Mouse (Mus musculus): Measurements from ENCODE around the gene Uqcrfs1. TPM values are rescaled to one million over a fixed set of nuclear protein-coding genes. Genes with fewer than 3 reads are reported as not detected.

Uqcrfs1 gene
- polyA plus RNA-seq, 1 experiment from 2014 or later: 273 TPM

GRCm38 (mm10) chr13:30560603-30561002 lies 15.4 kb upstream of the Uqcrfs1 start:
- Histone ChIP-seq H3K9me3 (replicated peaks; ENCODE audit: control insufficient read depth, low read length) (no peaks in the 10 kb centered on the region), H3K27me3 (replicated peaks; ENCODE audit: control insufficient read depth, insufficient read depth, low read length) (no peaks in the 10 kb centered on the region), H3K4me1 (ENCODE audit: control insufficient read depth, insufficient read depth, low read length) (no peaks in the 10 kb centered on the region), H3K36me3 (ENCODE audit: control insufficient read depth, insufficient read depth, low read length) (no peaks in the 10 kb centered on the region), H3K9ac (ENCODE audit: low read length) (no peak overlapping the region), H3K27ac (ENCODE audit: low read depth, low read length) (no peak overlapping the region), H3K4me3 (ENCODE audit: low read depth, low read length) (no peak overlapping the region), H3K4me2 (ENCODE audit: low read length) (no peak overlapping the region)
- ATAC-seq: no peak
- WGBS: 90% methylated on average over 1 of the region's 1 CpGs
- no peak for DNase-seq (ENCODE audit: low spot score)

- DNase-seq (ENCODE audit: low spot score) (no peak), ATAC-seq (no peak)
- no peak overlapping the region for H3K9ac ChIP-seq (ENCODE audit: low read length)
- no peak overlapping the region for H3K4me3 ChIP-seq (ENCODE audit: low read depth, low read length)
- H3K27ac ChIP-seq (ENCODE audit: low read depth, low read length): no peak overlapping the region
- H3K4me1 ChIP-seq (ENCODE audit: control insufficient read depth, insufficient read depth, low read length): no peaks in the 10 kb centered on the region
- 91% methylated on average over 5 of the region's 5 CpGs for WGBS
- H3K9me3 ChIP-seq (replicated peaks; ENCODE audit: control insufficient read depth, low read length): no peaks in the 10 kb centered on the region
- H3K36me3 ChIP-seq (ENCODE audit: control insufficient read depth, insufficient read depth, low read length): no peaks in the 10 kb centered on the region
- no peak overlapping the region for H3K4me2 ChIP-seq (ENCODE audit: low read length)
- H3K27me3 ChIP-seq (replicated peaks; ENCODE audit: control insufficient read depth, insufficient read depth, low read length): no peaks in the 10 kb centered on the region
Observed at GRCm38 (mm10) chr13:30560052-30560451, 14.9 kb upstream of the Uqcrfs1 start.

- H3K9me3 ChIP-seq (replicated peaks; ENCODE audit: control insufficient read depth, low read length): no peaks in the 10 kb centered on the region
- WGBS: 79% methylated on average over 2 of the region's 2 CpGs
- ATAC-seq (no peak), DNase-seq (ENCODE audit: low spot score) (no peak)
- H3K36me3 ChIP-seq (ENCODE audit: control insufficient read depth, insufficient read depth, low read length): no peaks in the 10 kb centered on the region
- H3K27me3 ChIP-seq (replicated peaks; ENCODE audit: control insufficient read depth, insufficient read depth, low read length): no peaks in the 10 kb centered on the region
- no peak overlapping the region for H3K4me3 ChIP-seq (ENCODE audit: low read depth, low read length)
- no peak overlapping the region for H3K4me2 ChIP-seq (ENCODE audit: low read length)
- no peaks in the 10 kb centered on the region for H3K4me1 ChIP-seq (ENCODE audit: control insufficient read depth, insufficient read depth, low read length)
- no peak overlapping the region for H3K27ac ChIP-seq (ENCODE audit: low read depth, low read length)
- no peak overlapping the region for H3K9ac ChIP-seq (ENCODE audit: low read length)
Observed at GRCm38 (mm10) chr13:30557751-30558150, 12.6 kb upstream of the Uqcrfs1 start.

- WGBS: 50% methylated on average over 5 of the region's 5 CpGs
- no peak overlapping the region for H3K27ac ChIP-seq (ENCODE audit: low read depth, low read length)
Observed at GRCm38 (mm10) chr13:30553051-30553587, 8.0 kb upstream of the Uqcrfs1 start.

GRCm38 (mm10) chr13:30549339-30549738 lies 4.2 kb upstream of the Uqcrfs1 start:
- Histone ChIP-seq H3K9ac (ENCODE audit: low read length) (no peak overlapping the region), H3K4me1 (ENCODE audit: control insufficient read depth, insufficient read depth, low read length) (peaks cover 1% of the 10 kb centered on the region; the same call in 1 of the 2 replicates), H3K27me3 (replicated peaks; ENCODE audit: control insufficient read depth, insufficient read depth, low read length) (no peaks in the 10 kb centered on the region), H3K27ac (ENCODE audit: low read depth, low read length) (no peak overlapping the region), H3K4me3 (ENCODE audit: low read depth, low read length) (no peak overlapping the region), H3K9me3 (replicated peaks; ENCODE audit: control insufficient read depth, low read length) (no peaks in the 10 kb centered on the region), H3K4me2 (ENCODE audit: low read length) (no peak overlapping the region), H3K36me3 (ENCODE audit: control insufficient read depth, insufficient read depth, low read length) (no peaks in the 10 kb centered on the region)
- no peak for DNase-seq (ENCODE audit: low spot score)
- no peak for ATAC-seq
- WGBS: 85% methylated on average over 5 of the region's 5 CpGs

More at GRCm38 (mm10) chr13:30553051-30553587, 8.0 kb upstream of the Uqcrfs1 start:
- DNase-seq (ENCODE audit: low spot score) (no peak), ATAC-seq (no peak)
- Histone ChIP-seq H3K4me1 (ENCODE audit: control insufficient read depth, insufficient read depth, low read length) (no peaks in the 10 kb centered on the region), H3K4me2 (ENCODE audit: low read length) (no peak overlapping the region), H3K9me3 (replicated peaks; ENCODE audit: control insufficient read depth, low read length) (no peaks in the 10 kb centered on the region), H3K27me3 (replicated peaks; ENCODE audit: control insufficient read depth, insufficient read depth, low read length) (no peaks in the 10 kb centered on the region), H3K36me3 (ENCODE audit: control insufficient read depth, insufficient read depth, low read length) (no peaks in the 10 kb centered on the region), H3K4me3 (ENCODE audit: low read depth, low read length) (no peak overlapping the region), H3K9ac (ENCODE audit: low read length) (no peak overlapping the region)

GRCm38 (mm10) chr13:30548835-30549234 lies 3.7 kb upstream of the Uqcrfs1 start:
- Histone ChIP-seq H3K36me3 (ENCODE audit: control insufficient read depth, insufficient read depth, low read length) (no peaks in the 10 kb centered on the region), H3K9ac (ENCODE audit: low read length) (no peak overlapping the region), H3K27ac (ENCODE audit: low read depth, low read length) (no peak overlapping the region), H3K4me2 (ENCODE audit: low read length) (no peak overlapping the region), H3K4me1 (ENCODE audit: control insufficient read depth, insufficient read depth, low read length) (peaks cover 6% of the 10 kb centered on the region), H3K4me3 (ENCODE audit: low read depth, low read length) (no peak overlapping the region), H3K27me3 (replicated peaks; ENCODE audit: control insufficient read depth, insufficient read depth, low read length) (no peaks in the 10 kb centered on the region), H3K9me3 (replicated peaks; ENCODE audit: control insufficient read depth, low read length) (no peaks in the 10 kb centered on the region)
- DNase-seq (ENCODE audit: low spot score): peak; percentile 78
- no peak for ATAC-seq
- WGBS: 19% methylated on average over 2 of the region's 2 CpGs

- H3K36me3 ChIP-seq (ENCODE audit: control insufficient read depth, insufficient read depth, low read length): no peaks in the 10 kb centered on the region
- no peak overlapping the region for H3K9ac ChIP-seq (ENCODE audit: low read length)
- ATAC-seq (peak; percentile 81), DNase-seq (ENCODE audit: low spot score) (peak; percentile 84)
- H3K27me3 ChIP-seq (replicated peaks; ENCODE audit: control insufficient read depth, insufficient read depth, low read length): no peaks in the 10 kb centered on the region
- no peak overlapping the region for H3K4me3 ChIP-seq (ENCODE audit: low read depth, low read length)
- no peaks in the 10 kb centered on the region for H3K4me1 ChIP-seq (ENCODE audit: control insufficient read depth, insufficient read depth, low read length)
- H3K27ac ChIP-seq (ENCODE audit: low read depth, low read length): no peak overlapping the region
- no peaks in the 10 kb centered on the region for H3K9me3 ChIP-seq (replicated peaks; ENCODE audit: control insufficient read depth, low read length)
- H3K4me2 ChIP-seq (ENCODE audit: low read length): no peak overlapping the region
- WGBS: 5% methylated on average over 5 of the region's 5 CpGs
Observed at GRCm38 (mm10) chr13:30530761-30531160, 14.4 kb downstream of the Uqcrfs1 start.

- WGBS: 86% methylated on average over 8 of the region's 8 CpGs
- no peak for ATAC-seq
Observed at GRCm38 (mm10) chr13:30524961-30525360, 20.2 kb downstream of the Uqcrfs1 start.

GRCm38 (mm10) chr13:30523971-30524370 lies 21.2 kb downstream of the Uqcrfs1 start:
- Histone ChIP-seq H3K9me3 (replicated peaks; ENCODE audit: control insufficient read depth, low read length) (no peaks in the 10 kb centered on the region), H3K27ac (ENCODE audit: low read depth, low read length) (no peak overlapping the region), H3K4me2 (ENCODE audit: low read length) (no peak overlapping the region), H3K36me3 (ENCODE audit: control insufficient read depth, insufficient read depth, low read length) (no peaks in the 10 kb centered on the region), H3K27me3 (replicated peaks; ENCODE audit: control insufficient read depth, insufficient read depth, low read length) (no peaks in the 10 kb centered on the region), H3K4me3 (ENCODE audit: low read depth, low read length) (no peak overlapping the region), H3K9ac (ENCODE audit: low read length) (no peak overlapping the region), H3K4me1 (ENCODE audit: control insufficient read depth, insufficient read depth, low read length) (no peaks in the 10 kb centered on the region)
- no peak for ATAC-seq
- WGBS: 93% methylated on average over 9 of the region's 9 CpGs
- DNase-seq (ENCODE audit: low spot score): no peak

More at GRCm38 (mm10) chr13:30524961-30525360, 20.2 kb downstream of the Uqcrfs1 start:
- H3K4me2 ChIP-seq (ENCODE audit: low read length): no peak overlapping the region
- no peak overlapping the region for H3K27ac ChIP-seq (ENCODE audit: low read depth, low read length)
- peak; percentile 5 for DNase-seq (ENCODE audit: low spot score)
- no peaks in the 10 kb centered on the region for H3K27me3 ChIP-seq (replicated peaks; ENCODE audit: control insufficient read depth, insufficient read depth, low read length)
- no peak overlapping the region for H3K4me3 ChIP-seq (ENCODE audit: low read depth, low read length)
- no peaks in the 10 kb centered on the region for H3K4me1 ChIP-seq (ENCODE audit: control insufficient read depth, insufficient read depth, low read length)
- no peaks in the 10 kb centered on the region for H3K9me3 ChIP-seq (replicated peaks; ENCODE audit: control insufficient read depth, low read length)
- H3K36me3 ChIP-seq (ENCODE audit: control insufficient read depth, insufficient read depth, low read length): no peaks in the 10 kb centered on the region
- H3K9ac ChIP-seq (ENCODE audit: low read length): no peak overlapping the region

Measured in forebrain, embryonic 14.5 days (tissue).